Mouse (Mus musculus): ENCODE measurements around the gene Rab22a.

DNA sequence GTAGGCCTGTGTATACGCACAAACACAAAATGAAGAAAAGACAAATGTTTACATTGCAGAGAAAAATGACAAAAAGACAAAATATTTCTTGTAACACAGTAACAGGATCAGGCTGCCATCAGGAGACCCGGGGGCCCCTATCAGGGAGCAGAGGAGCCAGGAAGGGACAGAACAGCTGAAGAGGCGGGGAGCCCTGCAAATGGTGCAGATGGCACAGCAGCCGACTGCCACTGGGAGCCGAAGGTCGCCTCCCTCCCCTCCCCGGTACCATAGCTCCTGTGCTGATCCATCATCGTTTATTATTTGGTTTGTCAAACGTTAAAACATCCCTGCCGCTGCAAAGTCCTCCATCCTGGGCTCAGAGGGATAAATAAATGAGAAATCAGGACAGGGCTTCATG, 53.1 kb downstream of the Rab22a start:
- TF ChIP-seq CTCF (IDR thresholded peaks at IDR 0.05; ENCODE audit: low read depth) (no peak), EP300 (IDR thresholded peaks at IDR 0.05; ENCODE audit: low read depth) (no peak)

All from liver, postnatal 0 days (tissue).